Mouse (Mus musculus): ENCODE data around the gene Rgs1. TPM values are rescaled to one million over a fixed set of nuclear protein-coding genes. Genes with fewer than 3 reads are reported as not detected.

Gene Rgs1
- polyA plus RNA-seq (2014; fragmentation: Nextera tagmentation; extraction: Ambion mirVana), result not detected in 2 replicates

DNA sequence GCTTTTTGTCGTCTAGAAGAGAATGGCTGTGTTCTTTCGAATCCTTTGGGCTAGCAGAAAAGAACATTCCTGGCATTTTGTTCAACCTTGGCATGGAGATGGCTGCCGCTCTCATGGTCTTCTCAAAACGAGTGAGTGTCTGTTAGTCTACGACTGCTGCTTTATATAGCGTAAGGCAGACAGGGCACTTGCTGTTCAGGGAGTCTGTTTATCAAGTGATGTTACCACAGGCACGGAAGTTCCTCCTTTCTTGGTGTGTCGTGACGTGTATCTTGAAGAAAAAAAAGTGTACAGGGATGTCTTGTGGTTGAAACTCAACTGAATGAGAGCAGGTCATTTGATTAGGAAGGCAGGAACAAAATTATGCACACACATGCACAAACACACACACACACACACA, at the start of gene Rgs1:
Gene Rgs1 (minus strand): TSS at position 320 of the 400 bp plus-strand sequence.
- WGBS, result 79% methylated on average over 9 of the region's 9 CpGs
- ATAC-seq (ENCODE audit: low FRiP score) (no peak), DNase-seq (ENCODE audit: low spot score) (no peak)
- Histone ChIP-seq H3K27ac (no peak within 1 kb of the TSS), H3K27me3 (ENCODE audit: control insufficient read depth, insufficient read depth, low read length) (no peaks in the 10 kb centered on the region), H3K36me3 (replicated peaks; ENCODE audit: control insufficient read depth, insufficient read depth) (no peaks in the 10 kb centered on the region), H3K4me1 (replicated peaks; ENCODE audit: control insufficient read depth, insufficient read depth, low read length) (no peaks in the 10 kb centered on the region), H3K4me3 (replicated peaks; ENCODE audit: low read length) (no peak within 1 kb of the TSS), H3K9me3 (ENCODE audit: control insufficient read depth, low read length) (no peaks in the 10 kb centered on the region), H3K4me2 (replicated peaks) (no peak within 1 kb of the TSS), H3K9ac (no peak within 1 kb of the TSS)

DNA sequence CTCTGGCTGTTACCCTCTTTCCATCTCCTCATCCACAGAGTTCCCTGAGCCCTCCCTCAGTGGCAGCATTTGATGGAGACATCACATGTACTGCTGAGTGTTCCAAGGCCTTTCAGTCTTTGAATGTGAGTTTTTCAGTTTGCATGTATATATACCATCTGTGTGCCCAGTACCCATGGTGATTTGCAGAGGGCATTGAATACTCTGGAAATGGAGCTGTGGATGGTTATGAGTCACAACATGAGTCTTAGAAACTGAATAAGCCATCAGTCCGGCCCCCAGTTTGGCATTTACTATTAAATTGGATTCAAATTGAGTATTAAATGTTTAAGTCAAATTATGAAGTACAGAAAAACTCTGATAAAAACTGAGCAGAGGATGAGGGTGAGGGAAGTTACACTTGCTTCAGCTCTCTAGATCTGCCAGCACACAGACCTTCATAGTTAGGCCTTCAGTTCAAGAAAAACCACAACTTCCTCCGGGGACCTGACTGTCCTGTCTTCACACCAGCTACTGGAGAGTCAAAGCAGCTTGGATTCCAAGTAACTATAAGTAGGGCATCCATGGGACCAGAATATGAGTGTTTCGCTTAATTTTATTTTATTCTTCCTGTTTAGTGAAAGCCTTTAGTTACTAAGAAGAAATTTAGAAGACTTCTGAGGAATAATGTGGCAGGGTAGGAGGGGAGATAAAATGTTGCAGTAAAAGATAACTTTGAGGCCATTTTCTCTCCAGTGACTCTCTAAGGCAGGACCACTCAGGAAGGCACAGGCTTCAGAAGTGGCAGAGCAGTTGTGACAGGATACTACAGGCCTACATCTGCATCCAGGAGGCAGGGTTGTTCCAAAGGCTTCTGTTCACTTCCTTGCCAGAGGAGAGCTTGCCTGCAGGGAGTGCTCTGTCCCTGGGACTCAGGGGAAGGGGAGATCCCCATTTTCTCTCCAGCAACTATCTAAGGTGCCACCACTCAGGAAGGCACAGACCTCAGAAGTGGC, 34.3 kb upstream of the Rgs1 start:
- no peak overlapping the region for H3K27ac ChIP-seq
- H3K27me3 ChIP-seq (ENCODE audit: control insufficient read depth, insufficient read depth, low read length), result no peaks in the 10 kb centered on the region
- no peak for ATAC-seq (ENCODE audit: low FRiP score)
- no peaks in the 10 kb centered on the region for H3K4me1 ChIP-seq (replicated peaks; ENCODE audit: control insufficient read depth, insufficient read depth, low read length)
- no peak overlapping the region for H3K9ac ChIP-seq
- 93% methylated on average over 3 of the region's 3 CpGs for WGBS
- H3K4me2 ChIP-seq (replicated peaks), result no peak overlapping the region
- no peaks in the 10 kb centered on the region for H3K9me3 ChIP-seq (ENCODE audit: control insufficient read depth, low read length)
- DNase-seq (ENCODE audit: low spot score), result no peak
- H3K4me3 ChIP-seq (replicated peaks; ENCODE audit: low read length), result no peak overlapping the region
- H3K36me3 ChIP-seq (replicated peaks; ENCODE audit: control insufficient read depth, insufficient read depth), result no peaks in the 10 kb centered on the region

DNA sequence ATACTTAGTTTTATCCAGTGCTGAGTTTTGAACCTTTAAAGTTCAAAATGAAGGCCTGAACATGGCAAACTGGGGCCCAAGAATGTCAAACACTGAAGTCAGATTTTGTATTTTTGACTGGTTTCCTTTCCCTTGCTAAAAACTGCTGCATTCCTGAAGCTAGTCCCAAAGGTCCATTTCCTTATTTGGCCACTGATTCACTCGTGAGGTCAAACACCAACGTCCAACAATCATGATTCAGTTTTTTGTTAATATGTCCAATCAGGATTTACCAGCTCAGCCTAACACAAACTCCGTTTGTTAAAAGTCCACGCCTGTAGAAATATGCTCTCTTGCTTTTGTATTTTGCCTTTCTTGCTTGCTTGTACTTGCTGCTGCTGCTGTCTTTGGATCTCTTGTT, 31.0 kb upstream of the Rgs1 start:
- Histone ChIP-seq H3K4me2 (replicated peaks) (no peak overlapping the region), H3K4me1 (replicated peaks; ENCODE audit: control insufficient read depth, insufficient read depth, low read length) (no peaks in the 10 kb centered on the region), H3K9me3 (ENCODE audit: control insufficient read depth, low read length) (no peaks in the 10 kb centered on the region), H3K27me3 (ENCODE audit: control insufficient read depth, insufficient read depth, low read length) (no peaks in the 10 kb centered on the region), H3K36me3 (replicated peaks; ENCODE audit: control insufficient read depth, insufficient read depth) (no peaks in the 10 kb centered on the region), H3K27ac (no peak overlapping the region), H3K9ac (no peak overlapping the region), H3K4me3 (replicated peaks; ENCODE audit: low read length) (no peak overlapping the region)
- WGBS, result 85% methylated on average over 4 of the region's 4 CpGs
- DNase-seq (ENCODE audit: low spot score) (no peak), ATAC-seq (ENCODE audit: low FRiP score) (no peak)

DNA sequence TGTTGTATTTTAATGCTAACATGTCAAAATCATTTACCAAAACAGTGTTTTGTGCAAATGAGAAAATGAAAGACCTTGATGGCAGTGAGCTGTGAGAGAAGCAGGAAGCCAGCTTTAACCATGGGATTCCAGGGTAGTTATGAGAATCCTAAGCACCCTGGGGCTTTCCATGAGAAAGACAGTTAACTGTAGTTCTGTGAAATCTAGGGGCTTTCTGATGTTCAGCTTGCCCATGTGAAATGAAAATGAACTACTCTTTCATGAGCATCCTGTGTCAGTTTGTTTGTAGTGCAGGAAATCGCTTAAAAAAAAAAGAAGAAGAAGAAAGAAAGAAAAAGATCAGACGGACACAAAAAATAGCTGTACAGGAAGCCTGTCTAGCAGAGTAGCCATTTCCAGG, 23.9 kb upstream of the Rgs1 start:
- DNase-seq (ENCODE audit: low spot score) (no peak), ATAC-seq (ENCODE audit: low FRiP score) (no peak)
- H3K4me2 ChIP-seq (replicated peaks), result no peak overlapping the region
- no peaks in the 10 kb centered on the region for H3K36me3 ChIP-seq (replicated peaks; ENCODE audit: control insufficient read depth, insufficient read depth)
- no peaks in the 10 kb centered on the region for H3K27me3 ChIP-seq (ENCODE audit: control insufficient read depth, insufficient read depth, low read length)
- no peak overlapping the region for H3K9ac ChIP-seq
- no peak overlapping the region for H3K27ac ChIP-seq
- no peaks in the 10 kb centered on the region for H3K4me1 ChIP-seq (replicated peaks; ENCODE audit: control insufficient read depth, insufficient read depth, low read length)
- WGBS, result 89% methylated on average over 2 of the region's 2 CpGs
- no peak overlapping the region for H3K4me3 ChIP-seq (replicated peaks; ENCODE audit: low read length)
- no peaks in the 10 kb centered on the region for H3K9me3 ChIP-seq (ENCODE audit: control insufficient read depth, low read length)

DNA sequence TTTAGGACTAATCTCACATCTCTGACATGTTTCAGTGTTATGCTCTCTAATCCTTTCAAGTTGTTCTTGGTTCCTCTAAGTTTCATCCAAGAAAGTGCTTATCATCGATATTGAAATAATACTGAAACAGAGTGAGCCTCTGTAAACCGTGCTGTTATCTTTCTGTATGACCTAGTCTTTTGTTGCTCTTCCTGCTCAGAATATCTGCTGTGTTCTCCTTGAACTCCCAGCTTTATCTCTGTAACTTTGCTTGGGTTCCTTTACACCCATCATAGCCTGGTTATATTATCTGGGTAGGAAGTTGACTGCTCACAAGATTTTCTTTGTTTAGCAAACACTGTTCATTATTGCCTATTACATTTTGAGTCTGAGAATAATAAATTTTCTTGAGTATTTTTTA, 20.1 kb upstream of the Rgs1 start:
- no peaks in the 10 kb centered on the region for H3K27me3 ChIP-seq (ENCODE audit: control insufficient read depth, insufficient read depth, low read length)
- H3K4me1 ChIP-seq (replicated peaks; ENCODE audit: control insufficient read depth, insufficient read depth, low read length), result no peaks in the 10 kb centered on the region
- H3K9ac ChIP-seq, result no peak overlapping the region
- H3K4me3 ChIP-seq (replicated peaks; ENCODE audit: low read length), result no peak overlapping the region
- H3K36me3 ChIP-seq (replicated peaks; ENCODE audit: control insufficient read depth, insufficient read depth), result no peaks in the 10 kb centered on the region
- H3K4me2 ChIP-seq (replicated peaks), result no peak overlapping the region
- 90% methylated on average over 2 of the region's 2 CpGs for WGBS
- no peaks in the 10 kb centered on the region for H3K9me3 ChIP-seq (ENCODE audit: control insufficient read depth, low read length)
- no peak overlapping the region for H3K27ac ChIP-seq
- no peak for DNase-seq (ENCODE audit: low spot score)
- ATAC-seq (ENCODE audit: low FRiP score), result no peak

DNA sequence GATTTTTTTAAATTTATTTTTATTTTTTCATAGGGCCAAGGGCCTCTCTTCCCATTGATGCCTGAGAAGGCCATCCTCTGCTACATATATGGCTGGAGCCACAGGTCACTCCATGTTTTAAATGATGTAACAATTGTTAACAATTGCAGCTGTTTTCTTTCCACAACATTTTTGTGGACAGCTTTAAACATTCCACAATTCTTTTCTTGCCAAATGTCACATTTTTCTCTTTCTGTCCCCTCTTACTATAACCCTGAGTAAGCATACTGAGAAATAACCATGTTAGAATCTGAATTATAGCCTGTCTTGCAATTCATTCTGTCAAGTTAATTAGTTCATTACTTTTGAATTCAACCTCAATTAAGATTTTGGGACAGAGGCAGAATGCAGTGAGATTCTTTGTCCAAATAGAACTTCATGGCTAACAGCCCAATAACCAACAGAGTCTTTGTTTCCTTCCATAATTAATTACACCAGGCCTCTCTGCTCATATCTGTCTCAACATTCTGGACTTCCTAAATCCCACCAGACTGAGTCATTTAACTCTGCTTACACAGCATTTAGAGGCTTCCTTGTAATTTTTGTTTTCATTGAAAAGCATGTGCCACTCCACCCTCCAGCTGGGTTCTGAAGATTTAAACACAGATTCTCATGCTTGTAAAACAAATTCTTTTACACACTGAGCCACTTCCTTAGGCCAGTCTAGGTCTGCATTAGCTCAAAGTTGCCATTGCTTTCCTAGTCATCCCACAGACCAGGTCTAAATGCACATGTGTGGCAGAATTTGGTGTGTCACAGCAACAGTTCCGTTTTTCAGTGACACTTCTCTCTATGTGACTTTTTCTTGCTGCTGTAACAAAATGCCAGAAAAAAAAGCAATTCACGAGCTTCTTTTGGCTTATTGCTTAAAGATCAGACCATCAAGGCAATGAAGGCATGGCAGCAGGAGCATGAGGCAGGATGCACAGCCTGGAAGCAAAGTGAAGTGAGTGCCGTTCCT, 18.7 kb upstream of the Rgs1 start:
- H3K4me2 ChIP-seq (replicated peaks), result no peak overlapping the region
- no peak overlapping the region for H3K4me3 ChIP-seq (replicated peaks; ENCODE audit: low read length)
- DNase-seq (ENCODE audit: low spot score) (peak; percentile 30), ATAC-seq (ENCODE audit: low FRiP score) (no peak)
- H3K9ac ChIP-seq, result no peak overlapping the region
- H3K27me3 ChIP-seq (ENCODE audit: control insufficient read depth, insufficient read depth, low read length), result no peaks in the 10 kb centered on the region
- WGBS, result 83% methylated on average over 3 of the region's 3 CpGs
- H3K36me3 ChIP-seq (replicated peaks; ENCODE audit: control insufficient read depth, insufficient read depth), result no peaks in the 10 kb centered on the region
- H3K27ac ChIP-seq, result no peak overlapping the region
- H3K9me3 ChIP-seq (ENCODE audit: control insufficient read depth, low read length), result no peaks in the 10 kb centered on the region
- no peaks in the 10 kb centered on the region for H3K4me1 ChIP-seq (replicated peaks; ENCODE audit: control insufficient read depth, insufficient read depth, low read length)

DNA sequence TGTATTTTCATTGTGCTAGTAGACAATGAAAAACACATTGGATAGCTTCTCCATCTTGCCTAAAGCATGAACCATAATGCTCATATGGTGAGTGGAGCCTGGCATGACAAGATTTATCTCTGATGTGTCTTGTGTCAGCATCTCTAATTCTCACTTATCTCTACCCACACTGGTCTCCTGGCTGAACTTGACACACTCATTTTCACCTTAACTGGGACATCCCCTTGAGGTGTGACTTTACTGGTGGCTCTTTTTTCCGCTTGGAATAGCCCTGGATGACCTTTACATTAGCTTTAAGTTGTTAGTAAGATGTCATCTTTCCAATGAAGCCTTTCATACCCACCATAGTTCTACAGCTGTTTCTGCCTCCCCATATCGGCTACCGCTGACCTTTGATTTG, 15.0 kb upstream of the Rgs1 start:
- H3K4me1 ChIP-seq (replicated peaks; ENCODE audit: control insufficient read depth, insufficient read depth, low read length), result no peaks in the 10 kb centered on the region
- H3K27me3 ChIP-seq (ENCODE audit: control insufficient read depth, insufficient read depth, low read length), result no peaks in the 10 kb centered on the region
- H3K27ac ChIP-seq, result no peak overlapping the region
- H3K36me3 ChIP-seq (replicated peaks; ENCODE audit: control insufficient read depth, insufficient read depth), result no peaks in the 10 kb centered on the region
- H3K9ac ChIP-seq, result no peak overlapping the region
- no peak for DNase-seq (ENCODE audit: low spot score)
- H3K9me3 ChIP-seq (ENCODE audit: control insufficient read depth, low read length), result no peaks in the 10 kb centered on the region
- ATAC-seq (ENCODE audit: low FRiP score), result no peak
- 90% methylated on average over 3 of the region's 3 CpGs for WGBS
- H3K4me3 ChIP-seq (replicated peaks; ENCODE audit: low read length), result no peak overlapping the region
- H3K4me2 ChIP-seq (replicated peaks), result no peak overlapping the region

DNA sequence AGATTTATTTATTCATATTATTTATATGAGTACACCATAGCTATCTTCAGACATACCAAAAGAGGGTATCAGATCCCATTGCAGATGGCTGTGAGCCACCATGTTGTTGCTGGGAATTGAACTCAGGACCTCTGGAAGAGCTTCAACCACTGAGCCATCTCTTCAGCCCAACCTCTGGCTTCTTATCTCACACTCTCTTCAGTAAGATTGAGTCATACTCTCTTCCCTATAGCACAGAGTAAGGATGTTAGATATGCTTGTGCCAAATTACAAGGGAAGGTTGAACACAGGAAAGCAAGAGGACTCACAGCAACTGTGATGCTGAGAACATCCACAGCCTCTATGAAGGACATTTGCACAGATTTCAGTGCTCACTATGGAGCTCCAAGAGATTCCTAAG, 13.0 kb upstream of the Rgs1 start:
- Histone ChIP-seq H3K4me2 (replicated peaks) (no peak overlapping the region), H3K4me1 (replicated peaks; ENCODE audit: control insufficient read depth, insufficient read depth, low read length) (no peaks in the 10 kb centered on the region), H3K9me3 (ENCODE audit: control insufficient read depth, low read length) (no peaks in the 10 kb centered on the region), H3K36me3 (replicated peaks; ENCODE audit: control insufficient read depth, insufficient read depth) (no peaks in the 10 kb centered on the region), H3K9ac (no peak overlapping the region), H3K27me3 (ENCODE audit: control insufficient read depth, insufficient read depth, low read length) (no peaks in the 10 kb centered on the region), H3K27ac (no peak overlapping the region), H3K4me3 (replicated peaks; ENCODE audit: low read length) (no peak overlapping the region)
- DNase-seq (ENCODE audit: low spot score) (no peak), ATAC-seq (ENCODE audit: low FRiP score) (no peak)

DNA sequence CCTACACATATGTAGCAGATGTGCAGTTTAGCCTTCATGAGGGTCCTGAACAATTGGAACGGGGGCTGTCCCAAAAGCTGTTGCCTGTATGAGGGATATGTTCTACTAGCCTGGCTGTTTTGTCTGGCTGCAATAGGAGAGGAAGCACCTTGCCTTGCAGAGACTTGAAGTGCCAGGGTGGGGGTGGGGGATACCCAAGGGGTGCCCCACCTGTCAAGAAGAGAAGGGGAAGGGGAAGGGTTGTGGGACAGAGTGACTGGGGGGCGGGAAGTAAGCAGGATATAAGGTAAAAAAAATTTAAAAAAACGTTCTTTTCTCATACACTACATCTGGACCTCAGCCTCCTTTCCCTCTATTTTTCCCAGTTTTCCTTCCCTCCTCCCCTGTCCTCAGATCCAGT, 9.7 kb upstream of the Rgs1 start:
- Histone ChIP-seq H3K9me3 (ENCODE audit: control insufficient read depth, low read length) (no peaks in the 10 kb centered on the region), H3K4me3 (replicated peaks; ENCODE audit: low read length) (no peak overlapping the region), H3K27ac (no peak overlapping the region), H3K36me3 (replicated peaks; ENCODE audit: control insufficient read depth, insufficient read depth) (no peaks in the 10 kb centered on the region), H3K9ac (no peak overlapping the region), H3K4me1 (replicated peaks; ENCODE audit: control insufficient read depth, insufficient read depth, low read length) (no peaks in the 10 kb centered on the region), H3K27me3 (ENCODE audit: control insufficient read depth, insufficient read depth, low read length) (no peaks in the 10 kb centered on the region), H3K4me2 (replicated peaks) (no peak overlapping the region)
- WGBS, result 79% methylated on average over 3 of the region's 3 CpGs
- no peak for ATAC-seq (ENCODE audit: low FRiP score)
- no peak for DNase-seq (ENCODE audit: low spot score)

Measured in hindbrain, embryonic 14.5 days (tissue).